Mouse (Mus musculus) MEL-GATA-1-ER (cell line): Measurements from ENCODE around the gene Pde4d.
A peak's percentile ranks its signal among the peaks of the same experiment; 100 is the strongest.

Source experiments
- DNase-seq: peaks from one replicate; pipeline ENCODE4 v3.0.0-alpha.2; 2012; ENCODE audit warnings: low read depth; ENCODE audit errors: extremely low read depth

The Pde4d gene

GRCm38 (mm10) chr13:109487378-109487777, 1037.6 kb downstream of the Pde4d start:
- no peak for DNase-seq

GRCm38 (mm10) chr13:109490853-109491252, 1041.1 kb downstream of the Pde4d start:
- no peak for DNase-seq

GRCm38 (mm10) chr13:109491829-109492228, 1042.1 kb downstream of the Pde4d start:
- peak; percentile 16 for DNase-seq

GRCm38 (mm10) chr13:109500336-109500735, 1050.6 kb downstream of the Pde4d start:
- no peak for DNase-seq

GRCm38 (mm10) chr13:109502796-109503195, 1053.0 kb downstream of the Pde4d start:
- no peak for DNase-seq

- no peak for DNase-seq
Measured at GRCm38 (mm10) chr13:109506754-109507153, 1057.0 kb downstream of the Pde4d start.

- DNase-seq: no peak
Measured at GRCm38 (mm10) chr13:109508472-109508871, 1058.7 kb downstream of the Pde4d start.

GRCm38 (mm10) chr13:109518194-109518593, 1068.4 kb downstream of the Pde4d start:
- DNase-seq: no peak

GRCm38 (mm10) chr13:109519485-109519884, 1069.7 kb downstream of the Pde4d start:
- DNase-seq: no peak

- no peak for DNase-seq
Measured at GRCm38 (mm10) chr13:109519966-109520646, 1070.4 kb downstream of the Pde4d start.

GRCm38 (mm10) chr13:109533838-109534523, 1084.2 kb downstream of the Pde4d start:
- no peak for DNase-seq

GRCm38 (mm10) chr13:109534709-109535284, 1085.0 kb downstream of the Pde4d start:
- no peak for DNase-seq

GRCm38 (mm10) chr13:109536636-109537035, 1086.9 kb downstream of the Pde4d start:
- DNase-seq: no peak

- no peak for DNase-seq
Measured at GRCm38 (mm10) chr13:109539371-109539770, 1089.6 kb downstream of the Pde4d start.

GRCm38 (mm10) chr13:109544646-109545045, 1094.9 kb downstream of the Pde4d start:
- no peak for DNase-seq

- no peak for DNase-seq
Measured at GRCm38 (mm10) chr13:109546337-109546736, 1096.6 kb downstream of the Pde4d start.

GRCm38 (mm10) chr13:109547006-109547587, 1097.3 kb downstream of the Pde4d start:
- DNase-seq: no peak

- DNase-seq: peak; percentile 79
Measured at GRCm38 (mm10) chr13:109547700-109548099, 1098.0 kb downstream of the Pde4d start.

- DNase-seq: peak; percentile 49
Measured at GRCm38 (mm10) chr13:109548263-109548662, 1098.5 kb downstream of the Pde4d start.

GRCm38 (mm10) chr13:109548771-109549555, 1099.2 kb downstream of the Pde4d start:
- DNase-seq: no peak

- DNase-seq: no peak
Measured at GRCm38 (mm10) chr13:109551836-109552235, 1102.1 kb downstream of the Pde4d start.
